Mouse (Mus musculus) spleen, adult 12 weeks (tissue): ENCODE data around the gene Smg1.
A peak's percentile ranks its signal among the peaks of the same experiment; 100 is the strongest.

ENCODE experiments used
- DNase-seq: peaks from one replicate; pipeline ENCODE4 v3.0.0; 2022; ENCODE audit warnings: low spot score

Gene Smg1

DNA sequence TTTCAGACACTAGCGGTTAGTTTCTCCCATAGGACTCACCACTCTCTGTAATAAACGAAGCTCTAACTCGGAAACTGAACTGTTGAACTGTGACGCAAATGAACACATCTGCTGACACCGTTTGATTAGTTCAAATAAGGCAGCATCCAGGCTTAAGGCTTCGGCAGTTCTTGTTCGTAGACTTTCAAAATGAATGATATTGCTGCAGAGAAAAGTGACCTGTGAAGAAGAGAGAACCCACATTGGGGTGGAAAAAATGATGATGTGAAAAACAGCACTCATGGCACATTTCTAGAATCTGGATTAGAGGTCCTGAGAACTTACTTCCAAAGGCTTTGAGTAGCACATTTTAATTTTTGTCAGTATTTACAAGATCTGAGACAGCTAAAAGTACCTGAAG lies 102.2 kb downstream of the Smg1 start:
- DNase-seq = no peak

DNA sequence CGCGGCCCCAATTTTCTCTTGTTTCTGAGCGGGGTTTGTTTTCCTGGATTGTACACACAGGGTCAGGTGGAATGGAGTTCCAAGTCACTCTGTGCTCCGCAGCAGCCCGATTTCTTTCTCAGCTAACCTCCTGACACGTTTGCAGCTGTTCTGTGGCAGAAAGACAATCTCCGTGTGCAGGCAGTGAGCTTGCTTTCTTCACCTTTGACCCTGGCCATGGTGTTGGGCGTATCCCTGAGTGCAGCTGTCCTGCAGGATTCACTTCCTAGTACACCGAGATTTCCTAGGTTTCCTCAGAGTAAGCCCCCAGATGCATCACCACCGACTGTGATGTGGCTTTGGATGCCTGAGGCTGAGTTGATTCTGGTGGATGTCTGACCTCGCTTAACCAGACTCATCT lies 108.3 kb downstream of the Smg1 start:
- DNase-seq = no peak

DNA sequence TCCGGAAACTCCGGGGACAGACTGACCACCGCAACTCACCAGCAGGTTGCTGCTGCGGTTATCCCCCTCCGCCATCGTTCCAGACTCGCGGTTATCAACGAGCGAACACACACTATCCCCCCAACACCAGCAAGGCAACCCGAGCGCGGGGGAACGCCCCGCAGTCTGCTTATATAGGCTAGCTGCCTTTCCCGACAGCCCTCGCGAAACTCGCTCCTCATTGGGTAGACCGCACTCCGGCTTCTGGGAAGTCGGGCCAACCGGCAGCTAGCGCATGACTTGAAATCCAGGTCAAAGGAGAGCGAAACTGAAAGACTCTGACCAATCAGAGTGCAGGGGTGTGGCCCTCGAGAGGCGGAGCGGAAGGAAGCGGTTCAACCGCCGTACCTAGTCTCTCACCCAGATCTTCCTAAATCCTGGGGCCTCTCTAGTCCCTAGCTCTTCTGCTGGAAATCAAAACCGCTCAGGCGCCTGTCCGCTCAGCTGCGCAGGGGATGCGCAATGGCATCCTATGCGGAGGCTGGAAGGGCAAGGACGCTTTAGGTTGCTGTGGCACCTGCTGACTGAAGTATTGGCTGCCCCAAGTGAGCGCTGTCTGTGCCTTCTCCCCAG lies 113.9 kb downstream of the Smg1 start, which contains the start of gene Arl6ip1:
Gene Arl6ip1 (minus strand): TSS at position 233 of the 612 bp plus-strand sequence.
- DNase-seq = peak; percentile 95

DNA sequence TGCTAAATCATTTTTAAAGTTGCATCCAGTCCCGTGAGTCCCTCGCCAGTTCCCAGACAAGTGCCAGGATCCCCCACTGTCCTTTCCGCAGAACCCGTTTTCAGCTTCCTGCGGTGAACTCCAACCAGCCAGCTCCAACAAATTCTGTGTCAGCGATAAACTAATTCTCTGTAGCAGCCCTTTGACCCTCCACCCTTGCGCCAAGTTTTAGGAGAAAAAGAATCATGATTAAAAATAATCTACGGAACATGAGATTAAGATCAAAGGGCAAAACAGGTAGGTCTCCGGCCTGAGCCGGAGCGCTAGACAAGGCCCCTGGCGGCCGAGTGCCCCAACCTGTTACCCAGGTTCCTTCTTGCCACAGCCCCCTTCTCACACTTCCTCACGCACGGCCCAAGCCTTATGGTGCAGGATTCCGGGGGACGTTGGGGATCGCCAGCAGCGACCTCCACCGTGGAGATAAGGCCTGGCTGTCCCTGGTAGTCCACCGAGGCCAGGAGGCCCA lies 114.5 kb downstream of the Smg1 start:
- DNase-seq = no peak

DNA sequence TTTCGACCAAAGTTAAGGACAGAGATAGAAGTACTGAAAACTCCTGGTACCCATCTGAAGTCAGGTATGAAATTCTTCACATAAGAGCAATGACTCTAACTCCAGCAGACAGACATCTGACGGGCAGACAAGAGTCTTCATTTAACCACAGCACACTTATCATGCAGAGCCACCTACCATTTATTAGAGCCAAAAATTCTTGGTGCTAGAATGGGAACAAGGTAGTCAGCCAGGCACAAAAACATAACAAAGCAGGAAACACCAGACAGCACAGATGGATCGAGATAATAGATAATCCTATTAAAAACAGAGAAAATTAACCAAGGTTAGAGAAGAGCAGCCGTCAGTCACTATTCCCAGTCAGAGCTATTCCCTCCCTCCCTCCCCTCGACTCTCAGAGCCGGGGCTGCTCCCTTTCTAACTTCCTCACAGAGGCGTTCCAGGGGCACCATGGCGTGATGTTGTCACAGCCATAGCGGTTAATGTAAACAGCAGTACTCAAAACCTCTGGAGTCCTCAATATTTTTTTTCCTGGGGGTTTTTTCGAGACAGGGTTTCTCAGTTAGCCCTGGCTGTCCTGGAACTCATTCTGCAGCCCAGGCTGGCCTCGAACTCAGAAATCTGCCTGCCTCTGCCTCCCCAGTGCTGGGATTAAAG lies 117.1 kb downstream of the Smg1 start:
- no peak for DNase-seq

DNA sequence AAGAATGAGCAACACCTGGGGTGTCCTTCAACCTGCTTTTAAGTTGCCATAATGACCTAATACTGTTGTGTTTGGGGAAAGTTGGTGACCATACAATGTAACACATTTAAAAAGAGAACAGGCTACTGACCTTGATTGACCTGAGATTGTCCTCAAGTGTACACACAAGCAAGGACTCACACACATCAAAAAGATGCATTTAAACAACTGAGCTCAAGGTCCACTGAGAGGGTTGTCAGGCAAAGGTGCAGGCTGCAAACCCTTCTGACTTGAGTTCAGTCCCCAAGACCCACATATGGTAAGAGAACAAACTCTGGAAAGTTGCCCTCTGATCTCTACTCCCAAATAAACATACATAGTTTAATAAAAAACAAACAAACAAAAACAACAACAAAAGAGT lies 117.7 kb downstream of the Smg1 start:
- no peak for DNase-seq

DNA sequence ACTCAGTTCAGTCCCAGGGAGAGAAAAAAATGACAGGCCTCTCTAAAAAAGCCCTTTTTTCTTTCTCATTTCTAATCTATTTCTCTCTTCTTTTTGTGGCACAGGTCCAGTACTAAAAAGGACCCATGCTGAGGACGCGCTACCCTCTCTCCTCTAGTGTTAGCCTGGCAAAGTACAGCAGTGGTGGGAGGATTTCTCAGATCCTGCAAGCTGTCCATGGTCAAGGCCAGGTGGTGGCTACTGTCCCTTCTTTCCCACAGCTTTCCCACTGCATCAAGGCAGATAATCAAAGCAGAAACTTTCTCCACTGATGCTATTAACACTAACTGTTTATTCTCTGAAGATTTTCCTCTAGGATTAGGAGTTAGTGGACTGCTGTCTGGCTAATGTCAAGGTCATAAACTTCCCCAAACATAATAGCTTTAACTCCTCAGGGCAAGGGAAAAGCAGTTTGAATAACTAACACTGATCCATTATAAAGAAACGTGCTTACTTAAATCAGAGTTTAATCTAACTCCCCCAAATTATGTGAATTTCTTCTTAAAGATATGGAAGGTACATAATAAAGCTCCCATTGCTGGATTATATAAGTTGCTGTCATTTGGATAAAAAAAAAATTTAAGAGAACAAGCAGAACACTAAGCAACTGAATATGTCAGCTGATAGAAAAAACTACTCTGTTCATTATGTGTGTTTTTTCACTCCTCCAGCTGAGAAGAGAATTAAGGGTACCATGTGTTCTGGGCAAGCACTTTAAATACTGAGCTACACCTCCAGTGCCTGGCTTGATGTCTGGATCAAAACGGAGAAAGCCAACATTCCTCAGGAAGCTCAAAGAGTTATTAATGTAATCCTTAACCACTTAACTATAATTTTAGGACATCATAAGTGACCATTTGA lies 119.7 kb downstream of the Smg1 start:
- DNase-seq = no peak

DNA sequence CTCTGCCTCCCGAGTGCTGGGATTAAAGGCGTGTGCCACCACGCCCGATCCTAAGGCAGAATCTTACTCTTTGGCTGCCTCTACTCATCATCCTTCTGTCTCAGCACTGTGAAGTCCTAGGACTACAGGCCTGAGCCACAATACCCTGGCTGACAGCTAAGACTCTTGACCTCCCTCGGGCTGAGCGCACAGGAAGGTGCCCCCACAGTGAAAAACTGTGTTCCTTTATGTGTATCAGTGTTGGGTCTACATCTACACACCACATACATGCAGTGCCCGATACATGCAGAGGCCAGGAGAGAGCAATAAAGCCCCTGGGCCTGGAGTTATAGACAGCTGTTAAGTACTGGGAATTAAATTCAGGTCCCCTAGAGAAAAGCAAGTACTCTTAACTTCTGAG lies 121.2 kb downstream of the Smg1 start:
- DNase-seq = no peak

DNA sequence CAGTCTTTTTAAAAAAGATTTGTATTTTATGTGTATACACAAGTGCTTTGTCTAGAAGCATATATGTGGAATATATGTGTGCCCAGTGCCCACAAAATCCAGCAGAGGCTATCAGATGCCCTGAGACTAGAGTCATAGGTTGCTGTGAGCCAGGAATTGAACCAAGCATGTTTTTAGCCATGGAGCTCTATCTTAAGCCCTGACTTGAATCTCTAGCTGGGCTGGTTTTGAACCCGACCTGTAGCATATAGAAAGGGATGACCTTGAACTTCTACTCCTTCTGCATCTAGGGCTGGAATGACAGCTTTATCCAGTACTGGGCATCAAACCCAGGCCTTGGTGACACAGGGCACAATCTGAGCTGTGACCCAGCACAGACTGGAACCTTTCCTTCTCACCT lies 122.8 kb downstream of the Smg1 start:
- DNase-seq = no peak

DNA sequence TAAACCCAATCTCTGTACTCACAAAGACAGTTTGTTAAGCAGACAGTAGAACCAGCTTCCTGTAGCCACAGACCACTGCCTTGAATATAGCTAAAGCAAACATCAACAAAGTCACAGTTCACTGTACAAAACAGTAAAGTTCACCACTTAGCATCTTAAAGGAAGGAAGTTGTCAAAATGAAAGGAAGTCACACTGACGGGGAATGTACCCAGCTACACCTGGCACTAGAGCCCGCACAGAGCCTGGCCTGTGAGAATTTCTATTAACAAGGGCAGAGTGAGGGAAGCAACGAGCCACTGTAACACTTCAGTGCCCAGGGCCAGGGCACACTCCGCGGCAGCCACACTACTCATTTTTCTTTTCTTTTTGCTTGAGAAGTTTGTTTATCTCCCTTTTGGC lies 123.5 kb downstream of the Smg1 start:
- DNase-seq = no peak

DNA sequence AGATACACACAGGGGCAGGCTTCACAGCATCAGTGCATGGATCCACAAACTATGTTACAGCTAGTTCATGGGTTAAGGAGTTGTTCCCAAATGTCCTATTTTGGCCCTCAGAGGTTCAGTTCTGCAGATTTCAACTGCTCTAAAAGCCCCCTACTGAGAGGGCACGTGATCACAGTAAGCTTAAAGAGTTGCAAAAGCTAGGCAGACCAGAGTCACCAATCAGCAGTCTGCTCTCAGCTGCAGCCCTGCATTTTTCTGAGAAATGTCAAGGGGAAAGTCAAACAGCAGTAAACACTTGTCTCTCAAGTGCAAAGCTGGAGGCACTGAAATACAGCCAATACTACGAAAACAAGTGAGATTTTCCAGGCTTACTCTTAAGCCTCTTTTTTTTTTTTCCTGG lies 124.3 kb downstream of the Smg1 start:
- DNase-seq = no peak

DNA sequence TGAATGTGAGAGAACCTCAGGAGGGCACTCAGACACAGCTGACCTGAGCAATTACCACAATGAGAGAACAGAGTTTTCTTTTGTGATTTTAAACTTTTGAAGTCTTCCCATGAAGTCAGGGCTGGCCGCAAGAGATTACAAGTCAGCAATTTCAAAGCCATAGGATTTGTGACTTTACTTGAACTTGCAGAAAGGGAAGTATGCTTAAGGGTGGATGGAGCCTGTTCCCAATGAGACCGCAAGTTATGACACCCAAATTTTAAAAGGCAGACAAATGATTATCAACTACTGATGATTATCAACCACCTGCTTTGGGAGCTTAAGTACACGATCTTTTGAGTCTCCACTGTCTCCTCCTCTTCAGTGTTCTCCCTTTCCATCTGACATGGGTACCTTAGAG lies 125.0 kb downstream of the Smg1 start:
- no peak for DNase-seq

DNA sequence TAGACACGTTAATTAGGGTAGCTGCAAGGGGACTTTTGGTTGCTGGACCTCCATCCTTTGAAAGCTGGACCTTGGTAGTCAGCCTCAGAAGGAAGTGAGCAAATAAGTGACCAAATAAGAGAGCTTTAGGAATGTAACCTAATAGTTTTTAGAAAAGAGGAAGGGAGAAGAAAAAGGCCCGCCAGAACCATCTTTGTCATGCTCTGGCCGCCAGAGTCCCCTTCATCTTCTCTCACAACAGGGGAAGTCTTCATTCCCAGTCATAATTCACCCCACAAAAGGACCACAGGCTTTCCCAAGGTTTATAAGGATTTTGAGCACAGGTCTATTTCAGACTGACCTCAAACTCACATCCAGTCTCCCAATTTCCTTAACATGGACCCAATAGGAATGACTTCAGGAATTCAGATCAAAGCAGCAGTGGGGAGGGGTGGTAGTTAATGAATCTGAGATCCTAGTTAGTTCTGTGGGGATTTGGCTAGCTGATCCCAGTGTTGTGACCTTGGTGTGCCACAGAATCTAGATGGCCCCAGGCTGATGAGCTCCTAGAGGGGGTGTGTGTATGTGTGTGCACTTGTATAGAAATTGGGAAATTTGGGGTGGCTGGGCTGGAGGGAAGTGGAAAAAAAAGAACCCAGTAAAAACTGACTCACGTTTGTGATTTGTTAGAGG lies 125.8 kb downstream of the Smg1 start:
- DNase-seq = no peak

DNA sequence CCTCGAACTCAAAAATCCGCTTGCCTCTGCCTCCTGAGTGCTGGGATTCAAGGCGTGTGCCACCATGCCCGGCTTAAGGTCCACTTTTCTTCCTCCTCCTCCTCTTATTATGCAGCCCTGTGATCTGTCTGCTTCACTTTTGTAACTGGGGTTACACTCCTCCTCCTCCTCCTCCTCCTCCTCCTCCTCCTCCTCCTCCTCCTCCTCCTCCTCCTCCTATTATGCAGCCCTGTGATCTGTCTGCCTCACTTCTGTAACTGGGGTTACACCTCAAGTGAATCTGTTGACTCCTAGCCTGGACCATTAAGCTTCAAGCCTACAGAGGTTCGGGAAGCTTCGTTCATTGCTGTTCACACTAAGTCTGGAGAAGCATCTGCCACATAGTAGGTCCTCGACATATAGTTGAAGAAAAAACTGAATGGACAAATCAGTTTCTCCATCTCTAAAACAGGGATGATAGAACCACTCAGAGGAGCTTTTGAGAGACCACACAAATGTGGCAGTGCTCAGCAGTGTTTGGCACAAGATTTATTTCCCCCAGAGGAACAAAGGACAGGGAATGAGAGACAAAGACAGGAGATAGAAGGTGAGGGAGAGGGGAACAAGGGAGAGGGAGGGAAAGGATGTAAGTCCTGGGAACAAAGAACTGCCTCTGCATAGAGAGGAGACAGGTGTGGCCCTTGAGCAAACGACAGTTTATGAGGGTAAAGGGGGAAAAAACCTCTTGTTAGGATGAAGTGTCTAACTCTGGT lies 126.5 kb downstream of the Smg1 start:
- DNase-seq = no peak

DNA sequence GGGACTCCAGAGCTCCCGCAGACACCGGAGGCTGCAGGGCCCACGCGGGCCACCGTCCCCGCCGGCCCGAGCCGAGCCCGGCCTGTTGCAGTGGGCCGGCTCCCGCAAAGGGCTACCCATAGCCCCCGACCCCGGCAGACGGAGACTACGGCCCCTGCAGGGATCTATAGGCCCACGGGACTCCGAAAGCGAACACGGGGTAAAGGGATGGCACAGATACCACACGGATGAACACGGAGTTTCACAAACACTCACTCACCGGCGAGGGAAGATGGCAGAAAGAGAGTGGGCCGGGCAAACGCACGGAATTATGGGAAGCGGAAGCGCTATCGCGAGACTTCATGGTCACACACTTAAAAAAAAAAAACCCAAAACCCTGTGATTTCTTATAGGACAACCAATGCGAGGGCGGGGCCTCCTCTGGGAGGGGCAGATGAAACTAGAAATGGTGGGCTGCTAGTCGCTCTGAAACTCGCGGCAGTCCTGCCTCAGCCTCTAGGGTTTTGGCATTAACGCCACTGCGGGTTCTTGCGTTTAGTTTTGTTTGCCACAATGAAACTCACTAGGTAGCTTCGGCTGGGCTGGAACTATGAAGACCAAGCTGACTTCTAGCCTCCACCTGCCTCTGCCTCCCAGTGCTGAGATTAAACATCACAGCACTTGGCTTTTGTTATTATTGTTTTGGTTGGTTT lies 127.4 kb downstream of the Smg1 start, which contains the start of gene Rps15a:
Gene Rps15a (minus strand): TSS at position 312 of the 692 bp plus-strand sequence.
- DNase-seq = peak; percentile 84

DNA sequence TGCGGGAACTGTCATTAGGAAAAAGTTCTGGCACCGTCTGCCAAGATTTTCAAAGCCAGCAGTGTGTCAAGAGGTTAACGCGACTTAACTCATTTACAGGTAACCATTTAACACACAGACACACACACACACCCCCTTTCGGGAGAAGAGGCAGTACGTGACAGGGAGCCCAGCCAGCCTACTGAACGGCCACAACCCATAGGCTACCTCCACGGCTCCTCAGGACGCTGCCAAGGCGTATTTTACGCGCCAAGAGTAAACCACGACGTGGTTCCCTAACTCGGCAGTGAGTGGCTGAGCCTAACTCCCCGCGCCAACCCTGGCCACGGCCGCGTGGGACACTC lies 128.0 kb downstream of the Smg1 start:
- no peak for DNase-seq

DNA sequence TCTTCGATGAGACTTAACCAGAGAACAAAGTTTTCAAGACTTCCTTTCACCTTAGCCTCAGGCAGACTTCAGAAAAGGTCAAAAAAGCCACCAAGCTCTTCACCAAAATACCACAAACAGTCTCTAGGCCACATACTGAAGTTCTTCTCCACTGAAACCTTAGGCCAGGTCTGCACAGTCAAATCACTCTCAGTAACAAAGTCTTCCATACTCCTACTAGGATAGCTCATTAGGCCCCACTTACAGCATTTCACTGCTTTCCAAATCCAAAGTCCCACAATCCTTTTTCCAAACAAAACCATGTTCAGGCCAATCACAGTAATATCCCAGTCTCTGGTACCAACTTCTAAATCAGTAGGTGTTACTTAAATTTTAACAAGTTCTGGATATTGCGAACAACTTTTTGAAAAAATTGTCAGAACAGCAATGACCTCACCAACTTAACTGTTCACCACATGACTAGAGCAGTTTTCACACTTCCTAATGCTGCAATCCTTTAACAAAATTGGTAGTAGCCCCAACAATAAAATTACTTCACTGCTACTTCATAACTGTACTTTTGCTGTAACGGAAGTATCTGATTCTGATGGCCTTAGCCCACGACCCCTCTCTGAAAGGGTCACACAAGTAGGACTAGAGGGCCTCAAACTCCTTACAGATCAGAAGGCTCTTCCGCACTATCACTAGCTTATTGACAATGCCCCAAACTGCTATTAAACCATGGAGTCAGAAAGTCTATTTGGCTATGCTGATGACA lies 129.8 kb downstream of the Smg1 start:
- DNase-seq = no peak

DNA sequence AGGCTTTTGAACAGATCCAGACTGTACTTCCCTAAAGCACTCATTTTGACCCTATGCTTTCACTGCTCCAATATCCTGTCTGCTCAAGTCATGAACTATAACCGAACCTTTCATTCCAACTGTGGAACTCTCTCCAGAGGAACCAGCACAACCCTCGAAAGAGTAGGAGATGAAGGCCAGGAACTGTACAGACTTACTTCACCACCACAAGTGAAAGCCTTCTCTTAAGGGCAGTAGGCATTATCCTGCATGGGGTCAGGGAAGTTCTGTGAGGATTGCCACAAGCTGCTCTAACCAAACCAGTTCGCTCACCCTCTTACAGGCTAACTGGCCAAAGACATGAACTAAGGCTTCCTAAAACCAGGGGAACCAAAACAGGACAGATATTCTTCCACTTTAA lies 132.3 kb downstream of the Smg1 start:
- no peak for DNase-seq

DNA sequence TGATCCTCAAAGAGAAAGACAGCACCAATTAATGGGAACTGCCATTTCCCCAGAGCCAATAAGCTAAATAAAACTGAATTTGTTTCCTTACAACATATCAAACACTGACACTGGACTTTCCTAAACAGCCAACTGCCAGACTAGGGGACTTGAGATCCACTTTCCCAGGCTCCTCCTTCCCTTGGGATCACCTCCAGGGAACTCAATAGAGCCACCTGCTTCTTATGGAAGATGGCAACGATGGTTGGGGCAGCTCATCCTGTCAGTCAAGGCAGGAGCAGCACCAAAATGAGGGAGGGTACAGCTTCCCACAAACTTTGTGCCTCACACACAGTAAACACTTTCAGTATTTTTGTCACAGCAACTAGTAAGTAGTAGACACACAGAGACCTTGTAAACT lies 135.8 kb downstream of the Smg1 start:
- no peak for DNase-seq

DNA sequence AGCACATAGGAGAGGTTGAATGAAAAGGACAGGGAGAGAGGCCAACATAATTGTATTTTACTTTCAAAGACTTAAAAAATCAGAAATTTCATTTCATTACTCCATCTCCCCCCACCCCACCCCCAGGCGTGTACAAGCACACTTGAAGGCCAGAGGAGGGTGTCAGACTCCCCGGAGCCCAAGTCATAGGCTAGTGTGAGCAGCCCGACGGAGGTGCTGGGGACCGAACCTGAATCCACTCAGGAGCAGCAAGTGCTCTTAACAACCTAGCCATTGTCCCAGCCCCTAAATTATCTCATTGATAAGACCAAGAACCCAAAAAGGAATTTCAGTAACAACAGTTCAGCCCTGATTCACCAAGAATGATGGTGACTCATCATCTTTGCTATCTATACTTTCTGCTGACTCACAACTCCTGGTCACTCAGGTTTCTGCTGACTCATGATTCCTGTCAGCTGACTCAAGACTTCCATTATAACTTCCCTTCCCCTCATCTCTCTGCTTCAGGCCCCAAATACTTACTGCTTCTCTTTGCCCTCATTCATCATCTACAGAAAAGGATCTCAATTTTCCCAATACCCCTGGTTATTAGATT lies 138.9 kb downstream of the Smg1 start:
- DNase-seq = no peak
